Mouse (Mus musculus) forebrain, embryonic 12.5 days (tissue): ENCODE measurements around the gene Pepd. TPM values are rescaled to one million over a fixed set of nuclear protein-coding genes. Genes with fewer than 3 reads are reported as not detected.

ENCODE experiments used
- ATAC-seq: fragments of 200-750 bp; cut with Nextera tagmentation; 2 replicates; pipeline ENCODE4 v1.8.0; 2017; ENCODE audit warnings: moderate TSS enrichment; ENCODE audit not compliant: low FRiP score
- H3K27ac ChIP-seq: fragments of 300-500 bp; sonication (generic); 2 replicates; pipeline ENCODE4 v1.5.1; 2016; ENCODE audit warnings: mild to moderate bottlenecking
- H3K27me3 ChIP-seq: fragments of 300-500 bp; sonication (generic); 2 replicates; pipeline ENCODE4 v1.6.1; 2016; ENCODE audit warnings: mild to moderate bottlenecking
- H3K36me3 ChIP-seq: fragments of 300-500 bp; sonication (generic); replicated peaks from 2 replicates; pipeline ENCODE4 v1.6.1; 2016; ENCODE audit warnings: mild to moderate bottlenecking
- H3K4me1 ChIP-seq: fragments of 300-500 bp; sonication (generic); 2 replicates; pipeline ENCODE4 v1.6.1; 2016
- H3K4me2 ChIP-seq: fragments of 300-500 bp; sonication (generic); 2 replicates; pipeline ENCODE4 v1.6.1; 2016; ENCODE audit warnings: mild to moderate bottlenecking, moderate library complexity
- H3K4me3 ChIP-seq: fragments of 300-500 bp; sonication (generic); replicated peaks from 2 replicates; pipeline ENCODE4 v1.5.1; 2016; ENCODE audit warnings: mild to moderate bottlenecking
- H3K9ac ChIP-seq: fragments of 300-500 bp; sonication (generic); 2 replicates; pipeline ENCODE4 v1.6.1; 2016; ENCODE audit warnings: mild to moderate bottlenecking
- H3K9me3 ChIP-seq: fragments of 300-500 bp; sonication (generic); 2 replicates; pipeline ENCODE4 v1.6.1; 2016
- WGBS: fragments of 180-500 bp; shearing (Covaris S2); methylation state at CpG from one replicate; pipeline ENCODE4 v1.1.7; 2016; 5-methylcytosine and 5-hydroxymethylcytosine counted together
- polyA plus RNA-seq: library from polyadenylated mRNA; unstranded; fragments of >200 nt; fragmentation: Nextera tagmentation; extraction: Ambion mirVana; gene quantifications from 2 replicates; pipeline ENCODE4 v1.2.1, GENCODE M21; 2016

Pepd gene
- polyA plus RNA-seq, 1 experiment from 2014 or later, result 58.6 TPM

DNA sequence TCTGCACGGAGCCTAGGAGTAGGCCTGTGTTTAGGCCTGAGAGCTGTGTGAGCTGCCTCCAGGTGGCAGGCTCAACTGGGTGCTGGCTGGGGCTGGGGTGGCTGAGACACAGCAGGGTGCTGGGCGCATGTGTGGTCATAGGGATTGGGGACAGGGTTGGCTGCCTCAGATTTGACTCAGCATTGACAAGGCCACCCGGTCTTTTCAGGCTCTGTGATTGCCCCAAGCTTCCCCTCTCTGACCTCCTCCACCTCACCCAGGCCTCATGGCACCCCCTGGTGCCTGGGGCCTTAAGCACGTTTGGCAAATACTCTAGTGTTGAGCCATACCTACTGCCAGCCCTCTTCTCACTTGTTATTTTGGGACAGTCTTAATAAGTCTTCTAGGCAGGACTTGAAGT is 111.1 kb downstream of the Pepd start:
- WGBS, result 78% methylated on average over 4 of the region's 4 CpGs
- H3K27me3 ChIP-seq, result no peaks in the 10 kb centered on the region
- no peak for ATAC-seq

GRCm38 (mm10) chr7:35024426-35024825 is 112.2 kb downstream of the Pepd start:
- no peak overlapping the region for H3K27ac ChIP-seq
- no peak overlapping the region for H3K9ac ChIP-seq
- no peak overlapping the region for H3K4me2 ChIP-seq
- 80% methylated on average over 1 of the region's 1 CpGs for WGBS
- H3K36me3 ChIP-seq, result peaks cover 1% of the 10 kb centered on the region; the same call in 1 of the 2 replicates
- ATAC-seq, result no peak
- no peaks in the 10 kb centered on the region for H3K27me3 ChIP-seq
- peaks cover 4% of the 10 kb centered on the region; the same call in 1 of the 2 replicates for H3K4me1 ChIP-seq
- no peaks in the 10 kb centered on the region for H3K9me3 ChIP-seq
- no peak overlapping the region for H3K4me3 ChIP-seq

More for the DNA sequence above, 111.1 kb downstream of the Pepd start:
- Histone ChIP-seq H3K4me1 (peaks cover 4% of the 10 kb centered on the region; the same call in 1 of the 2 replicates), H3K4me2 (no peak overlapping the region), H3K36me3 (no peaks in the 10 kb centered on the region; the same call in 1 of the 2 replicates), H3K4me3 (no peak overlapping the region), H3K9me3 (no peaks in the 10 kb centered on the region), H3K9ac (no peak overlapping the region), H3K27ac (no peak overlapping the region)

DNA sequence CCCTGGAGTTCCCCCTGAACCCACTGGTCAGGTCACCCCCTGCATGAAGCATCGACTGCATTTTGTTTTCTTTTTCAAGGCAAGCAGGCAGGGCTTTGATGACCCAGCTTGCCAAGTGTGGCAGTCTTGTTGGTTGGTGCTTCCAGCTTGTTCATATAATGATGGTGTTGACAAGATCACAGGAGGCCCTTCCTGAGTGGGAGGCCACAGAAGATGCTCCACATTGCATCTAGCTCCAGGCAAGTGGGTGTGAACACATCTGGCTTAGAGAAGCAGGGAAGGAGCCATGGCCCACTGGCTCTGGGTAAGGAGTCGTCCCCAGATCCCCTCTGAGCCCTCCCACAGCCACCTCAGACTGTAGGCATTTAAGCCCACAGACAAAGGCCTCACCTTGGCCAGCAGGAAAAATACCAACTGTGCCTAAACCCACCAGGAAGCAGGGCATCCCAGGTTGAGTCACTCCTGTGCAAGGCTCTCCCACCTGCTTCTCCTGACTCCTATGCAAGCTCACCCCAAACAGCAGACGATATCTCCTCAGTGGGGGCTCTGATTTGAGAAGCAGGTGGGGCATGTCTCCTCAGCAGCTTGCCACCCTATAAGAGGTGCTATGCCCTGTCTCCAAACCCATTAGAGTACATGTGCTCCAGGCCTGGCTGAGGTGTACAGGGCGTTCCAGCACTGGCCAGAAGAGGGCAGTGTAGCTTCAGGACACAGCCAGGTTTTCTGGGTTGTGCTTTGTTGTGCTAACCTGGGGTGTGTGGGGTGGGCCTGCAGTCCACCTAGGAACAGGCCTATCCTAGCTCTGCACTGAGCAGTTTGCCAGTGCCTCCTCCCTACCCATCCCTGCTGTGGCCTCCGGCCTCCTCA is 113.5 kb downstream of the Pepd start:
- Histone ChIP-seq H3K4me1 (peaks cover 4% of the 10 kb centered on the region; the same call in 1 of the 2 replicates), H3K9me3 (no peaks in the 10 kb centered on the region), H3K36me3 (peaks cover 2% of the 10 kb centered on the region; the same call in 1 of the 2 replicates), H3K27me3 (no peaks in the 10 kb centered on the region), H3K9ac (no peak overlapping the region), H3K4me2 (no peak overlapping the region), H3K27ac (no peak overlapping the region), H3K4me3 (no peak overlapping the region)
- 42% methylated on average over 5 of the region's 5 CpGs for WGBS
- peak; percentile 65 for ATAC-seq

- no peak overlapping the region for H3K9ac ChIP-seq
- WGBS, result 81% methylated on average over 4 of the region's 4 CpGs
- 0 out of 2 replicates have a peak, but pooled peaks cover 2% of the 10 kb centered on the region for H3K36me3 ChIP-seq
- no peak overlapping the region for H3K4me3 ChIP-seq
- no peak overlapping the region for H3K4me2 ChIP-seq
- no peak overlapping the region for H3K27ac ChIP-seq
- no peaks in the 10 kb centered on the region for H3K27me3 ChIP-seq
- no peak; the same call in 1 of the 2 replicates for ATAC-seq
- H3K4me1 ChIP-seq, result peaks cover 4% of the 10 kb centered on the region; the same call in 1 of the 2 replicates
- no peaks in the 10 kb centered on the region for H3K9me3 ChIP-seq
Observed at GRCm38 (mm10) chr7:35026276-35026630, 114.1 kb downstream of the Pepd start.

DNA sequence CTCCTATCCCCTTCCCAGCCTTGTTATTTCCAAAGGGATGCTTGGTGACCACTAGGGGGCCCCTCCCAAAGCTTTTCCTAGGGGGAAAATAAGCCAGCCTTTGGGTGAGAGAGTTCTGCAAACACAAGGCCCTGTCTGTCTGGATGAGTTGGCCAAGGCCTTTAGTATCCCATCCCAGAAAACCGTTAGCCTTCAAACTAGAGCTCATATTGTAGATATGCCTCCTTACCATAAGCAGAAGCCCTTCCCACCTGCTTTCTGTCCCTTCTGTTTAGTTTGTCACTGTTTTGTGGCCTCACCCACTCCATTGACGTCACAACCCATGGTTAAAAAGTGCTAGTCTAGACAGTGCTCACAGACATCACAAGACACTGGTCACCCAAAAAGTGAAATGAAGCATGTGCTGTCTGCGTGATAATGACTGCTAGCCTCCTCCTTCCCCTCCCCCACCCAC is 114.7 kb downstream of the Pepd start:
- no peak overlapping the region for H3K9ac ChIP-seq
- H3K36me3 ChIP-seq, result 0 out of 2 replicates have a peak, but pooled peaks cover 7% of the 10 kb centered on the region
- peaks cover 4% of the 10 kb centered on the region; the same call in 1 of the 2 replicates for H3K4me1 ChIP-seq
- 73% methylated on average over 3 of the region's 3 CpGs for WGBS
- no peaks in the 10 kb centered on the region for H3K9me3 ChIP-seq
- no peak overlapping the region for H3K4me2 ChIP-seq
- no peak overlapping the region for H3K27ac ChIP-seq
- ATAC-seq, result no peak
- no peak overlapping the region for H3K4me3 ChIP-seq
- H3K27me3 ChIP-seq, result no peaks in the 10 kb centered on the region

GRCm38 (mm10) chr7:35027801-35028420 is 115.7 kb downstream of the Pepd start:
- Histone ChIP-seq H3K36me3 (0 out of 2 replicates have a peak, but pooled peaks cover 8% of the 10 kb centered on the region), H3K9ac (no peak overlapping the region), H3K27me3 (no peaks in the 10 kb centered on the region), H3K4me2 (no peak overlapping the region), H3K4me1 (peaks cover 4% of the 10 kb centered on the region; the same call in 1 of the 2 replicates), H3K4me3 (no peak overlapping the region), H3K9me3 (no peaks in the 10 kb centered on the region), H3K27ac (no peak overlapping the region)
- 84% methylated on average over 9 of the region's 9 CpGs for WGBS
- ATAC-seq, result no peak

DNA sequence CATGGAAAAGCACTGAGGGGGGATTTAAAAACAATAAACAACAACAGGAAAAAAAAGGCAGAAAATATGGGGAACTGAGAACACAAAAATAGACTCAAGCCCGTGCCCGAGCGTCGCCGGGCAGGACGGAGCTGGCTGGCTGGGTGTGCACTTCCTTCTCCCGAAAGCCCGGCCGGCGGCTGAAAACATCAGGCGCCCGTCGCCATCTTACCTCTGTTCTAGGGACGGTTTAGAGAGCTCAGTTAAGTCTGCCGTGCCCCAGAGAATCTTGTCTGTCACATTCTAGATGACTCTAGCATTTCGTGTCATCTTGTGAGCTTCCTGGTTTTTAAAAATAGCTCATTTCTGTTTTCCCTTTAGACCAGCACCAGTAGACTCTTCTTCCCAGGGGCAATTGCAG is 116.4 kb downstream of the Pepd start:
- Histone ChIP-seq H3K36me3 (0 out of 2 replicates have a peak, but pooled peaks cover 8% of the 10 kb centered on the region), H3K9me3 (no peaks in the 10 kb centered on the region), H3K4me3 (no peak overlapping the region), H3K4me1 (peaks cover 4% of the 10 kb centered on the region; the same call in 1 of the 2 replicates), H3K27ac (no peak overlapping the region), H3K9ac (no peak overlapping the region), H3K4me2 (no peak overlapping the region), H3K27me3 (no peaks in the 10 kb centered on the region)
- WGBS, result 93% methylated on average over 16 of the region's 16 CpGs
- no peak for ATAC-seq

DNA sequence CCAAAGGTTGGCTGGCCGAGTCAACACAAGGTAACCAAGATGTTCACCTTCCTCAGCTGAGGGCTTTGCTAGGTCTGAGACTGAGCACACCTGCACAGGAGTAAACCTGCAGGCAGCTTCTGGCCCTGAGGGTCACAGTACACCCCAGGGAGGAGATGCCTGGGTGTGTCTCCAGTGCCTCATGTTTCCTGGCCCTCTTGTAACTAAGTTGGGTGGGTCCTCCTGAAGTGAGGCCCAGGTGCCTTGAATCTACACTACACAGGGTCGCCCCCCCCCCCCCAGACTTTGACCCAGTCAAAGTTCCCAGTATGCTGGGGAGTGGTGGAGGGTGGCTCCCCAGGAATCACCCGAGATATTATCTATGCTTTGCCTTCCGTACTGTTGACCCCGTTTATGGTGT is 117.0 kb downstream of the Pepd start:
- H3K27ac ChIP-seq, result no peak overlapping the region
- peaks cover 4% of the 10 kb centered on the region; the same call in 1 of the 2 replicates for H3K4me1 ChIP-seq
- no peaks in the 10 kb centered on the region for H3K9me3 ChIP-seq
- 87% methylated on average over 5 of the region's 5 CpGs for WGBS
- 0 out of 2 replicates have a peak, but pooled peaks cover 8% of the 10 kb centered on the region for H3K36me3 ChIP-seq
- no peak overlapping the region for H3K4me2 ChIP-seq
- no peak for ATAC-seq
- no peak overlapping the region for H3K4me3 ChIP-seq
- H3K27me3 ChIP-seq, result no peaks in the 10 kb centered on the region
- H3K9ac ChIP-seq, result no peak overlapping the region

DNA sequence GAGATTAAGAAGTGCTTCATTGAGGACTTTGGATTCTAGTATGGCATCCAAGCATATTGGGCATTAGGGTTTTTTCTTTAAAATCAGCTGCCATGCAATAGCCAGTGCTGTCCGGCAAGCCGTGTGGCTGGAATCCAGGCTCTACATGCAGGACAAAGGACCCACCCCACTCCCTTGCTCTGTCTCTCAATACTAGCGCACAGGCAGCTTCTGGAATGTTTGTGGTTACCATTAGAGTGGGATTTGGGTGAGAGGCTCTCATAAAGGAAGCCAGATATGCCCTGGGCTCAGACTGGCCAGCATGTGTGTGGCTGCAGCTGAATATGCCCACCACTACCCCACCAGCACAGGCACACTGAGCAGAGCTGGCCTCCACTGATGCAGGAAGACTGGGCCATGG is 117.5 kb downstream of the Pepd start:
- no peaks in the 10 kb centered on the region for H3K27me3 ChIP-seq
- no peaks in the 10 kb centered on the region for H3K9me3 ChIP-seq
- no peak overlapping the region for H3K4me2 ChIP-seq
- 80% methylated on average over 3 of the region's 3 CpGs for WGBS
- H3K36me3 ChIP-seq, result 0 out of 2 replicates have a peak, but pooled peaks cover 12% of the 10 kb centered on the region
- peaks cover 4% of the 10 kb centered on the region; the same call in 1 of the 2 replicates for H3K4me1 ChIP-seq
- no peak overlapping the region for H3K9ac ChIP-seq
- no peak overlapping the region for H3K27ac ChIP-seq
- ATAC-seq, result no peak
- H3K4me3 ChIP-seq, result no peak overlapping the region

- no peak for ATAC-seq
- no peaks in the 10 kb centered on the region for H3K9me3 ChIP-seq
- peaks cover 10% of the 10 kb centered on the region; the same call in 1 of the 2 replicates for H3K4me1 ChIP-seq
- 80% methylated on average over 6 of the region's 6 CpGs for whole genome bisulfite sequencing
- H3K9ac ChIP-seq, result no peak overlapping the region
- no peak overlapping the region for H3K27ac ChIP-seq
- 0 out of 2 replicates have a peak, but pooled peaks cover 20% of the 10 kb centered on the region for H3K36me3 ChIP-seq
- no peaks in the 10 kb centered on the region for H3K27me3 ChIP-seq
- H3K4me2 ChIP-seq, result no peak overlapping the region
- no peak overlapping the region for H3K4me3 ChIP-seq
Observed at GRCm38 (mm10) chr7:35030567-35030966, 118.4 kb downstream of the Pepd start.

GRCm38 (mm10) chr7:35035141-35035553 is 123.0 kb downstream of the Pepd start:
- 72% methylated on average over 6 of the region's 6 CpGs for WGBS
- peaks cover 17% of the 10 kb centered on the region for H3K36me3 ChIP-seq
- H3K27ac ChIP-seq, result no peak overlapping the region

DNA sequence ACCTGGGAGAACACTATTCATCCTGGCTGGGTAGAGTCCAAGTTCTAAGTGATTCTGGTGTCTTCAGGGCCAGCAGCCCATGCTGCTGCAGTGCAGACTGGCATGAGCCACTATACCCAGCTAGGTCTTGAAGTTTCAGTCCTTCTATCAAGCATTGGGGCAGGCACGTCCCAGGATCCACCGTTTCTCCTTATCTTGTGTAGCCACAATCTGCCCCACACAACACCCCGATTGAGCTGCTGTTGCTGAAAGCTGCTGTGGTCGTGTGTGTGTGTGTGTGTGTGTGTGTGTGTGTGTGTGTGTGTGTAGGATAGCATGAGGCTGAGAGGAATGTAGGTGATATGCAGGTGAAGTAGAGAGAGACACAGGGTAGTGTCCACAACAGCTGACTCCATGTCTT is 123.4 kb downstream of the Pepd start:
- H3K27me3 ChIP-seq, result no peaks in the 10 kb centered on the region
- peaks cover 17% of the 10 kb centered on the region for H3K36me3 ChIP-seq
- peaks cover 9% of the 10 kb centered on the region; the same call in 1 of the 2 replicates for H3K4me1 ChIP-seq
- no peak for ATAC-seq
- H3K27ac ChIP-seq, result no peak overlapping the region
- H3K9me3 ChIP-seq, result no peaks in the 10 kb centered on the region
- no peak overlapping the region for H3K4me2 ChIP-seq
- no peak overlapping the region for H3K4me3 ChIP-seq
- WGBS, result 80% methylated on average over 4 of the region's 4 CpGs
- H3K9ac ChIP-seq, result no peak overlapping the region

More at GRCm38 (mm10) chr7:35035141-35035553, 123.0 kb downstream of the Pepd start:
- no peaks in the 10 kb centered on the region for H3K27me3 ChIP-seq
- peaks cover 9% of the 10 kb centered on the region; the same call in 1 of the 2 replicates for H3K4me1 ChIP-seq
- no peak overlapping the region for H3K4me3 ChIP-seq
- ATAC-seq, result no peak
- H3K9me3 ChIP-seq, result no peaks in the 10 kb centered on the region
- no peak overlapping the region for H3K4me2 ChIP-seq
- no peak overlapping the region for H3K9ac ChIP-seq
